ENCODE assay signal across 8 mouse cellular contexts in the genomic region with DNA sequence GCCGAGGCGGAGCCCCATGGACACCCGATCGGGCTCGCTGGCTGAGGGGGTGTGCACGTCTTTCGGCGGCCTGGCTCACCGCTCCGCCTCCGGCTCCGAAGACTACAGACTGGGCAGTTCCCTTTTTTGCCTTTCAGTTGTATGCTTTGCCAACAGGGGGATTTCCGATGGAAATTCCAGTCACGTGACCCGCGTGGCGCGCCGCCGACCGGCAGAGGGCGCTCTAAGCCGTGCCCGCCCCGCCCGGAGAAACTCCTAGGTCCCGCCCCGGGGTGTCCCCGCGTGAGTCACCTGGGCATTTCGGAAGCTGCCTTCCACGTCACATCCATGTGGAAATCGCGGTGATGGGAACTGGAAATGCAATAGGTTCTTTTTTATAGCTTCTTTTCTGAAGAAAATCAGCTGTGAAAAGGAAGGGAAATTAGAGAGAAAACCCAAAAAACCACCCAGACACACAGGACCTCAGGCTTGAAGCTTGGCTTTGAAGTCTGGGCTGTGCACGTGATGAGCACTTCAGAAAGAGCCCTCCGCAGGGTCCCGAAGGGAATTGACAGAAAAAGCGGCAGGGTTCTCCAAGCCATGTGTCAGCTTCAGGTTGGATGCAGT. TPM values are rescaled to one million over a fixed set of nuclear protein-coding genes. Genes with fewer than 3 reads are reported as not detected.
DNase-seq lines count a peak whose midpoint lies in the region; ATAC-seq and TF ChIP-seq lines count a peak whose summit lies in the region.

A gene (minus strand): TSS at position 401 of the 606 bp plus-strand sequence.

- peak within 1 kb of the TSS; percentile 85 for H3K4me2 ChIP-seq in lung, embryonic 16.5 days (ENCODE audit: low read depth, low read length)

- peaks cover 0 to 14% of the 10 kb centered on the region in 2 experiments; a peak in 2 of 4 replicates for H3K36me3 ChIP-seq in MEL (ENCODE audit: control insufficient read depth in 1 of 2, insufficient read depth in 2 of 2, low read length in 2 of 2)
- no peaks in the 10 kb centered on the region for H3K36me3 ChIP-seq in lung, embryonic 16.5 days (ENCODE audit: control insufficient read depth, insufficient read depth, low read length)

- H3K4me1 ChIP-seq in MEL (ENCODE audit: control insufficient read depth in 1 of 2, insufficient read depth in 2 of 2, low read length in 2 of 2) = peaks cover 7 to 26% of the 10 kb centered on the region in 2 experiments
- no peaks in the 10 kb centered on the region for H3K4me1 ChIP-seq in cerebellum, adult 2 months (ENCODE audit: control insufficient read depth, insufficient read depth, low read length)
- peaks cover 8% of the 10 kb centered on the region for H3K4me1 ChIP-seq in lung, embryonic 16.5 days (replicated peaks; ENCODE audit: control insufficient read depth, insufficient read depth, low read length)

- TF ChIP-seq EP300 in MEL (IDR thresholded peaks at IDR 0.05; ENCODE audit: low read depth in 1 of 2, low read length in 2 of 2) = peak in 1 of 2 experiments; percentile 51; a peak in 1 of 4 replicates

- peak in 1 of 2 experiments; percentile 55; a peak in 2 of 4 replicates for TF ChIP-seq POLR2A in MEL (IDR thresholded peaks at IDR 0.05; ENCODE audit: control insufficient read depth in 1 of 2, insufficient read depth in 1 of 2, low read depth in 1 of 2, low read length in 2 of 2, poor library complexity in 1 of 2)
- no peak for TF ChIP-seq POLR2A in cerebellum, adult 2 months (IDR thresholded peaks at IDR 0.05; ENCODE audit: borderline replicate concordance, insufficient read depth, low read length)

- H3K9ac ChIP-seq in MEL (ENCODE audit: control insufficient read depth, low read depth, low read length, poor library complexity, severe bottlenecking) = peak within 1 kb of the TSS; percentile 72
- H3K9ac ChIP-seq in lung, embryonic 16.5 days (ENCODE audit: low read length) = peak within 1 kb of the TSS; percentile 87

- no peaks in the 10 kb centered on the region for H3K9me3 ChIP-seq in MEL (replicated peaks; ENCODE audit: insufficient read depth, low read length)
- H3K9me3 ChIP-seq in lung, embryonic 16.5 days (ENCODE audit: control insufficient read depth, low read length) = no peaks in the 10 kb centered on the region

- H3K27me3 ChIP-seq in MEL (ENCODE audit: control insufficient read depth in 1 of 2, insufficient read depth in 2 of 2, low read length in 2 of 2) = no peaks in the 10 kb centered on the region
- no peaks in the 10 kb centered on the region for H3K27me3 ChIP-seq in cerebellum, adult 2 months (ENCODE audit: control insufficient read depth, insufficient read depth, low read length)
- H3K27me3 ChIP-seq in lung, embryonic 16.5 days (ENCODE audit: control insufficient read depth, insufficient read depth, low read depth, low read length) = no peaks in the 10 kb centered on the region

- TF ChIP-seq RAD21 in MEL (IDR thresholded peaks at IDR 0.05; ENCODE audit: low read depth, low read length) = peak; percentile 64

- peak within 1 kb of the TSS; percentile 74 to 81 for H3K4me3 ChIP-seq in MEL (ENCODE audit: control insufficient read depth in 1 of 2, insufficient read depth in 1 of 2, low read depth in 2 of 2, low read length in 2 of 2)
- H3K4me3 ChIP-seq in cerebellum, adult 2 months (replicated peaks; ENCODE audit: insufficient read depth, low read depth, low read length) = peak within 1 kb of the TSS; percentile 62
- H3K4me3 ChIP-seq in lung, embryonic 16.5 days (ENCODE audit: low read length) = peak within 1 kb of the TSS; percentile 86

- peaks cover 2% of the 10 kb centered on the region; the same call in 1 of the 2 replicates for H3K79me2 ChIP-seq in MEL (ENCODE audit: control insufficient read depth, insufficient read depth, low read length, poor library complexity)

- peak; percentile 70 to 99 (median 96) for TF ChIP-seq CTCF in MEL (IDR thresholded peaks at IDR 0.05 in 2 of 3, conservative IDR thresholded peaks at IDR 0.05 in 1 of 3; ENCODE audit: control insufficient read depth in 1 of 3, insufficient read depth in 1 of 3, low read depth in 2 of 3, low read length in 3 of 3, poor library complexity in 1 of 3, severe bottlenecking in 1 of 3)
- TF ChIP-seq CTCF in cerebellum, adult 2 months (IDR thresholded peaks at IDR 0.05; ENCODE audit: borderline replicate concordance, insufficient read depth, low read depth, low read length) = peak; percentile 80

- peak; percentile 88 to 89 for ATAC-seq in hematopoietic stem cell, adult 5-6 weeks (replicated peaks in 1 of 2; ENCODE audit: insufficient read depth in 1 of 2, low FRiP score in 2 of 2, low TSS enrichment in 1 of 2, low read depth in 1 of 2, poor library complexity in 2 of 2, severe bottlenecking in 2 of 2)
- peak; percentile 94 for ATAC-seq in lung, embryonic 16.5 days (ENCODE audit: low read depth)

- DNase-seq in MEL (ENCODE audit: low read depth, low spot score) = peak; percentile 96
- peak; percentile 93 to 97 for DNase-seq in cerebellum, adult 2 months
- peak; percentile 93 for DNase-seq in forelimb bud, embryonic 11.5 days (ENCODE audit: low read depth, low spot score)
- DNase-seq in layer of hippocampus, adult 9-10 months (ENCODE audit: low spot score) = peak; percentile 87
- DNase-seq in ovary, postnatal 10 days (ENCODE audit: low spot score) = peak; percentile 100
- peak; percentile 93 to 99 for DNase-seq in thymus, postnatal 10 days (ENCODE audit: low spot score in 2 of 2)

- WGBS in cerebellum, adult 2 months = under 1% methylated on average over 38 of the region's 38 CpGs
- WGBS in lung, embryonic 16.5 days = 0% methylated on average over 38 of the region's 38 CpGs

- H3K27ac ChIP-seq in MEL (ENCODE audit: control insufficient read depth, low read depth, low read length) = peak within 1 kb of the TSS; percentile 5; the same call in 1 of the 2 replicates
- H3K27ac ChIP-seq in cerebellum, adult 2 months (ENCODE audit: insufficient read depth, low read length) = peak within 1 kb of the TSS; percentile 31
- peak within 1 kb of the TSS; percentile 73 for H3K27ac ChIP-seq in lung, embryonic 16.5 days (ENCODE audit: low read length)

TF ChIP-seq in MEL, 35 proteins besides CTCF, POLR2A, EP300 and RAD21 (continues in another document):
- TF ChIP-seq GABPA (IDR thresholded peaks at IDR 0.05; ENCODE audit: low read depth, low read length) (no peak), NELFE (IDR thresholded peaks at IDR 0.05; ENCODE audit: low read depth, low read length) (peak; percentile 50), NRF1 (IDR thresholded peaks at IDR 0.05; ENCODE audit: insufficient read depth, low read depth, low read length, poor library complexity, severe bottlenecking) (no peak), MXI1 (IDR thresholded peaks at IDR 0.05; ENCODE audit: low read depth, low read length) (peak; percentile 82), HCFC1 (IDR thresholded peaks at IDR 0.05; ENCODE audit: low read depth, low read length) (peak; percentile 78), POLR2AphosphoS5 (IDR thresholded peaks at IDR 0.05; ENCODE audit: borderline replicate concordance, low read depth, low read length) (no peak), MYC (IDR thresholded peaks at IDR 0.05; ENCODE audit: low read depth, low read length) (peak; percentile 70), ZKSCAN1 (IDR thresholded peaks at IDR 0.05; ENCODE audit: low read depth, low read length) (no peak), KAT2A (conservative IDR thresholded peaks at IDR 0.05; ENCODE audit: low read depth, low read length) (no peak), SIN3A (IDR thresholded peaks at IDR 0.05; ENCODE audit: low read length) (peak; percentile 69; the same call in 1 of the 2 replicates), CHD1 (IDR thresholded peaks at IDR 0.05; ENCODE audit: low read depth, low read length) (no peak), ELF1 (IDR thresholded peaks at IDR 0.05; ENCODE audit: low read depth, low read length) (peak; percentile 37), ZC3H11A (IDR thresholded peaks at IDR 0.05; ENCODE audit: low read depth, low read length) (peak; percentile 32), ZMIZ1 (IDR thresholded peaks at IDR 0.05; ENCODE audit: low read depth, low read length) (no peak; the same call in 1 of the 2 replicates), TBP (IDR thresholded peaks at IDR 0.05; ENCODE audit: low read depth, low read length) (peak; percentile 46), TAL1 (IDR thresholded peaks at IDR 0.05; ENCODE audit: low read length) (no peak), MAZ (IDR thresholded peaks at IDR 0.05; ENCODE audit: low read depth, low read length) (peak; percentile 90), BHLHE40 (IDR thresholded peaks at IDR 0.05; ENCODE audit: borderline replicate concordance, low read depth, low read length) (peak; percentile 92), POLR2AphosphoS2 (IDR thresholded peaks at IDR 0.05; ENCODE audit: low read length) (no peak; the same call in 1 of the 2 replicates), GATA1 (IDR thresholded peaks at IDR 0.05; ENCODE audit: low read depth, low read length) (no peak), USF1 (IDR thresholded peaks at IDR 0.05; ENCODE audit: low read depth, low read length) (peak; percentile 100), MEF2A (IDR thresholded peaks at IDR 0.05; ENCODE audit: extremely low read depth, insufficient replicate concordance, low read depth, low read length, poor library complexity, severe bottlenecking) (0 out of 2 replicates have a peak, but pooled peaks have one; percentile 50), SMC3 (IDR thresholded peaks at IDR 0.05; ENCODE audit: low read depth, low read length) (peak; percentile 60), E2F4 (IDR thresholded peaks at IDR 0.05; ENCODE audit: borderline replicate concordance, low read depth, low read length) (no peak), ETS1 (IDR thresholded peaks at IDR 0.05; ENCODE audit: low read depth, low read length) (peak; percentile 86), MAFK (IDR thresholded peaks at IDR 0.05; ENCODE audit: borderline replicate concordance, low read depth, low read length) (no peak), JUND (IDR thresholded peaks at IDR 0.05; ENCODE audit: low read depth, low read length) (peak; percentile 23; the same call in 1 of the 2 replicates), USF2 (IDR thresholded peaks at IDR 0.05; ENCODE audit: borderline replicate concordance in 1 of 2, insufficient read depth in 1 of 2, low read depth in 1 of 2, low read length in 2 of 2) (peak; percentile 91 to 96), CHD2 (IDR thresholded peaks at IDR 0.05; ENCODE audit: low read length) (no peak), MYB (IDR thresholded peaks at IDR 0.05; ENCODE audit: low read depth, low read length) (no peak)

RNA-seq across cellular contexts. Expression of the gene that starts here (rescaled TPM):
- total RNA-seq in MEL (2012; rRNA removed) = 0.54 and 0.56 TPM in 2 replicates
- polyA plus RNA-seq in MEL (2012; ENCODE audit: insufficient read depth in 1 of 2, insufficient read length in 2 of 2, low read depth in 1 of 2, low replicate concordance in 2 of 2, missing spikeins in 1 of 2) = under 1 TPM in 1 of 2 experiments, not detected in 1; 0.38 TPM
- polyA plus RNA-seq in cerebellum, adult 2 months (2012; rRNA removed) = 2.2 and 2.3 TPM in 2 replicates
- 83.4 and 84.1 TPM in 2 replicates for total RNA-seq in hematopoietic stem cell, adult 5-6 weeks (2017)
- 2.1 and 2.9 TPM in 2 replicates for polyA plus RNA-seq in lung, embryonic 16.5 days (2015; fragmentation: Nextera tagmentation; extraction: Ambion mirVana)

Comparison
In these comparisons a context has a peak if more than half of its experiments do, and no peak if none do; other contexts are left out.
1. Peak in every context shown above with its lines: DNase-seq, ATAC-seq, H3K4me3 ChIP-seq and H3K27ac ChIP-seq.
2. RNA of the gene that starts here (total RNA-seq): 83.4 to 84.1 TPM in hematopoietic stem cell, adult 5-6 weeks; 0.54 to 0.56 TPM in MEL; every median in the first group is over 10 times any median in the second.
3. Peak in DNase-seq, H3K4me3 ChIP-seq, H3K27ac ChIP-seq and H3K9ac ChIP-seq in MEL; RNA of the gene not detected or under 1 TPM.
4. H3K27ac ChIP-seq: peak in every context shown above with its lines; median percentile 73 in lung, embryonic 16.5 days; 31 in cerebellum, adult 2 months; 5 in MEL.